Mouse (Mus musculus) kidney, postnatal 10 days (tissue): Measurements from ENCODE around the gene Zfand3.

ENCODE experiments used
- DNase-seq: peaks from one replicate; pipeline ENCODE4 v3.0.0; 2021; ENCODE audit warnings: mixed read lengths

The Zfand3 gene

DNA sequence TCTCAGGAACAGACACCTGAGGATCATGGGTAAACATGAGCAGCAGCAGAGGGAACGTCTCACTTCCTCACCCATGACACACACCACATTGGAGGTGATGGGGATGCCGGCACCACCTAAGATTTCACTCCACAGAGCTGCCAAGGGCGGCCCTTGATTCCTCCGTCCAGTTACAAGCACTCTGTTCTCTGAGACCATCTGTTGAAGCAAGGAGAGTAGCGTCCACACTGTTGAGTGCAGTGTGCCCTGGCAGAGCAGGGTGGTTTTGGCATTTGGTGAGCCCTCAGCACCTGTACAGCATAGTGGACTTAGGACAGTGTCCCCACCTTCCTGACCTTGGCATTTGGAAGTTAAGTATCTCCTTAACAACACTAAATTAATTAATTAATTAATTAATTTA, 107.0 kb downstream of the Zfand3 start:
- DNase-seq: no peak

DNA sequence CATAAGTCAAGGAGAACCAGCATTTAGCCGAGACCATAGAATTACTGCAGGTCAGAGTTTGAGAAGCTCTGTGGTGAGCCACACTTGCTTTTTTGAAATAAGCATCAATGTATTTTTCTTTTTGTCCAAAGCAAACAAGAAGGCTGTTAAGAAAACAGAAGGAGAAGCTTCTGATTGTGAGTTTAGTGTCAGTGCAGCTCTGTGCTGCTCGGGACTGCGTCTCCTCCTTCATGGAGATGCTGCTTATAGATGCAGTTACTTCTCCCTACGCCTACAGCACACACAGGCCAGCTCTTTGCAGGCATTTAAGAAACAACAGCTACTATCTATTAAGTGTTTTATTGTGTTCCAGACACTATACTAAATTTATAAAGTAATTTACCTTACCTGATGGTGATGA, 107.5 kb downstream of the Zfand3 start:
- no peak for DNase-seq

- no peak for DNase-seq
Measured at GRCm38 (mm10) chr17:30112555-30113305, 108.2 kb downstream of the Zfand3 start.

DNA sequence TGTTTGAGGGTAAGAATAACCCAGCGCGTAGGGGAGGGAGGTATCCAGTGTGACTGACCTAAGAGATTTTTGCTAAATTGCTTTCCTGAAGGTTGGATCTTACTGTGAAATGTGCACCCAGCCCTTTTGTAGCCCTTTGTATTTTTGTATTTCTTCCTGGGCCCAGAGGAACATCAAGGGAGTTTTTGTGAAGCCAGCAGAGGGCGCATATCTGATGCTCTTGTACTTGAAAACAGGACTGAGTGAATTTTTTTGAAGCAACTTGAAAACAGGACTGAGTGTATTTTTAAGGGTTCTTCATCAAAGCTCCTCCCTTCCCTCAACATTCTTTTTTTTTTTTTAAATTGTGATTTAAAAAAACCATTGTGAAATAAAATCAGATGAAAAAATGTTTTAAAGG, 110.2 kb downstream of the Zfand3 start:
- peak; percentile 72 for DNase-seq

DNA sequence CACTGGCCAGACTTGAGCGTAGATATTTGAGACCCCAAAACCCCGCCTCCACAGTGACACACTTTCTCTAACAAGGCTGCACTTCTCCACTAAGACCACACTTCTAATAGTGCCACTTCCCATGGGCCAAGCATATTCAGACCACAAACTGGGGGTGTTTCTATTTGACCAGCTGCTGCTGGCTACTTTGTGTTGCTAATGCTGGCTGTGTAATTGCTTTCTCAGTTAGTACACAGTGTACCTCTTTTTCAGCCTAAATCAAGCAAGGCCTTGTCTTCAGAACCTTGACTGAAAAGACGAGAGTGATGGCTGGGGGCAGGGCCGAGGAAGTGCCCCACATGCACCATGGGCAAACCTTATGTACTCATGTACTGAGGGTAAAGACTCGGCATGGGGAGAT, 111.7 kb downstream of the Zfand3 start:
- DNase-seq: no peak

GRCm38 (mm10) chr17:30118036-30118435, 113.5 kb downstream of the Zfand3 start:
- DNase-seq: no peak

GRCm38 (mm10) chr17:30122278-30122677, 117.7 kb downstream of the Zfand3 start:
- no peak for DNase-seq

- no peak for DNase-seq
Measured at GRCm38 (mm10) chr17:30128456-30128855, 123.9 kb downstream of the Zfand3 start.

- no peak for DNase-seq
Measured at GRCm38 (mm10) chr17:30129220-30129619, 124.7 kb downstream of the Zfand3 start.

DNA sequence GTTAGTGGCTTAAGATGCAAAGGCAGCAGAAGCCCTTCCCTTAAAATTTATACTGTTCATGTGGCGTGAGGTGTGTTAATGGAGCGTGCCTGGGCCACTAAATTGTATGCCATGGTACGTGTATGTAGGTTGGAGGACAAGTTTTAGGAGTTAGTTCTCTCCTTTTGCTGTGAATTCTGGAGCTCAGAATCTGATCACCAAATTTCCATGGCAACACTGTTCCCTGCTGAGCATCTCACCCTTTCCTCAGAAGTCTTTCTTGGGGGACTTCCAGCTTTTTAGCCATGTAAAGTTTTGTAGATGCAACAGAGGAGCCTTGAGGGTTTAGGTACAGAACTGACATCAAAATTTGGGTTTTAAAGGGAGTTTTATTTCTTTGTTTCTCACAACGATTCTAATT, 125.8 kb downstream of the Zfand3 start:
- DNase-seq: no peak

DNA sequence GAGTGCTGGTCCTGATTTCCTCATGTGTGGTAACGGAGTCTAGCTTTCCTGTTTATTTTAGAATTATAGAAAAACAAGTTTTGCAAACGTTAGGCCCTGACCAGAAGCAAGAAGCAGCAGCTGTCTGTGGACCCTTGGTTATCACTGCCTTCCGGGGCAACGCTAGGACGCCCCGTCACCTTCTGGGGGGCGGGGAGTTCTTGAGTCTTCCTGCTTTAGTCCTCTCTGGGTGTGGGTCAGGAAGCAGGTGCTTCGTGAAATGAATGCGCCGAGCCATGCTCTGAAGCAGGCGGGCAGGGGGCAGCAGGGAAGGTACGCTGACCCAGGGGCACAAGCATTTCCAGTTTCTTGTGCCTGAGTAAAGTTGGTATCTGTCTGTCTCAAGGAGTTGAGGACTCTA, 129.1 kb downstream of the Zfand3 start:
- DNase-seq: no peak

- DNase-seq: no peak
Measured at GRCm38 (mm10) chr17:30134955-30135735, 130.6 kb downstream of the Zfand3 start.

DNA sequence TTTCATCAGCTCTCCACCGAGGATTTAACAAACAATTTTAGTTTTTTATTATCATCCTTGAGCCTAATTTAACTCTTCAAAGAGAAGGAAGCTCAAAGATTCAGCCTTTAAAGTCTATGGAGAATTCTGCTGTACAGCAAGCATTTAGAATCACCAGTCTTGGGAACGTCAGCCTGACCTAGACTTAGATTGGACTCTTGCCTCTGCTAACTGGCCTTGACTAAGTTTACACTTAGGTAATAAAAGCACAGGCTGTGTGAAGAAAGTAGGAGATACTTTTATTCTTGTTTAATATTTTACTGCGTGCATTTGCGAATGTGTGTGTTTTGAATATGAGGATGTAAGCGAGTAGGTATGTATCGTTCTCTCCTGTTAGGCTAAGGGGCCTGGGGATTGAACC, 131.4 kb downstream of the Zfand3 start:
- DNase-seq: no peak

GRCm38 (mm10) chr17:30136684-30137083, 132.2 kb downstream of the Zfand3 start:
- DNase-seq: no peak

- DNase-seq: no peak
Measured at GRCm38 (mm10) chr17:30137115-30137514, 132.6 kb downstream of the Zfand3 start.

- DNase-seq: no peak
Measured at GRCm38 (mm10) chr17:30144114-30144513, 139.6 kb downstream of the Zfand3 start.

DNA sequence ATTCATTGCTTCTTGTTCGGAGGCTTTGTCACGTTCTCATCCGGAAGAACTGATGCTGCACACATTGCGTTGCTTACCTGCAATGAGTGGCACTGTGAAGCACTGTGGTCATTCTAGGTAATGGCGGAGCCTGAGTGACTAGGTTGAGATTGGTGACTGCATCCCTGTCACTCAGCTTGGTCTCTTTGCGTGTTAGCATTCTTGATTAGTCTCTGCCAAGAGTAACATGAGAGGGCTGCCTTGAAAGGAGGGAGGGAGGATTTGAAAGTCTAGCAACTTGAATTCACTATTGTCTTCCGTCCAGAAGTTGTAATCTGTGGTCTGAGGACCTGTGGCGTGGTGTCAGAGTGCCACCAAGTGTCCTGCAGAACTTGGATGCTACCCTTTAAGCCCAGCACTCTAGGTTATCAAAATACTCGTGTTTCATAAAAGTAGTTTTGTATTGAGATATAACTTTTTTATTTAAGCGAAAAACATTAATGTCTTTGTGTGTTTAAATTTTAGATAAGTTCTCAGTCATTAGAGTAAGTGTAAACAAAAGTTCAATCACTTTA, 141.1 kb downstream of the Zfand3 start:
- DNase-seq: no peak

DNA sequence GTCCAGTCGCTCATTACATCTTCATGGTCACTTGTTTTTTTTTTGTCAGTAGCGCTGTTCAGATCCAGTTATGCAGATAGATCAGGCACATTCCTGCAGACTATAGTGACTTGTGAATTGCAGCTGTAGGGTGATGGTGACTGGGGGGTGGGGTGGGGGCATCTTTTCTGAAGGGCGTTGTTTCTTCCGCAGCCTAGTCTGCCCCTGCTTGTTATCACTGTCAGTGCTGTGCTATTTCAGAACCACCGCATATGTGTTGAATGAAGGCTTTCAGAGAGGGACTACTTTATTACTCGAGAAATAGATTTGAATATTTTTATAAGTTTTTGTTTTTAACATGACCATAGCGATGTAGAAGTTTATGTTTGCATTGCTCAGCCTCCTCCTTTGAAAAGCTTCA, 142.0 kb downstream of the Zfand3 start:
- DNase-seq: no peak

GRCm38 (mm10) chr17:30147897-30148296, 143.4 kb downstream of the Zfand3 start:
- DNase-seq: no peak

DNA sequence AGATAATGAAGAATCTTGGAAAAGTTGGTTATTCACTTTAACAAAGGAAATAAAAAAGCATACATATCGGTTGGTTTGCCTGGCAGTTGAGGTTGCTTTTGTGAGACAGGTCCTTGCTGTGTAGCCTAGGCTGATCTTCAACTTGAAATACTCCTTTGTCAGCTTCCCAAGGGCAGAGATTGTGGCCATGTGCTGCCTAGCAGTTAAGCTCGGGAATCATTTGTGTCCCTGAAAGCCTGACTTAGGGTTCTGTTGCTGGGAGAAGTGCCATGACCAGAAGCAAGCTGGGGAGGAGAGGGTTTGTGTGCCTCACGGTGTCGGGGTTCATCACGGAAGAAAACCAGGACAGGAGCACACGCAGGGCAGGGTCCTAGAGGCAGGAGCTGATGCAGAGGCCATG, 143.8 kb downstream of the Zfand3 start:
- DNase-seq: no peak

GRCm38 (mm10) chr17:30149911-30150310, 145.4 kb downstream of the Zfand3 start:
- no peak for DNase-seq

GRCm38 (mm10) chr17:30154144-30154543, 149.6 kb downstream of the Zfand3 start:
- no peak for DNase-seq

- DNase-seq: no peak
Measured at GRCm38 (mm10) chr17:30154861-30155260, 150.3 kb downstream of the Zfand3 start.

GRCm38 (mm10) chr17:30155411-30155925, 150.9 kb downstream of the Zfand3 start:
- no peak for DNase-seq
